Mouse (Mus musculus) liver, adult 2 months (tissue): ENCODE results near the gene Nptxr. TPM values are rescaled to one million over a fixed set of nuclear protein-coding genes. Genes with fewer than 3 reads are reported as not detected.
A peak's percentile ranks its signal among the peaks of the same experiment; 100 is the strongest.

Experiments used
- DNase-seq: peaks from one replicate; pipeline ENCODE4 v3.0.0-alpha.2; 2011; ENCODE audit warnings: low read depth, low spot score; ENCODE audit errors: extremely low read depth
- H3K27ac ChIP-seq: fragments of 200-500 bp; replicated peaks from 2 replicates; pipeline ENCODE4 v1.5.1; 2012; ENCODE audit warnings: low read depth, mild to moderate bottlenecking, control low read depth, inconsistent platforms, low read length; ENCODE audit not compliant: insufficient read depth
- H3K27me3 ChIP-seq: fragments of 200-500 bp; 2 replicates; pipeline ENCODE4 v1.6.1; 2012; ENCODE audit warnings: mild to moderate bottlenecking, moderate library complexity, low read length, inconsistent platforms; ENCODE audit not compliant: control insufficient read depth, insufficient read depth
- H3K36me3 ChIP-seq: fragments of 200-500 bp; 2 replicates; pipeline ENCODE4 v1.6.1; 2012; ENCODE audit warnings: low read length, inconsistent platforms; ENCODE audit not compliant: control insufficient read depth, insufficient read depth
- H3K4me1 ChIP-seq: fragments of 200-500 bp; 2 replicates; pipeline ENCODE4 v1.6.1; 2011; ENCODE audit warnings: low read length; ENCODE audit not compliant: control insufficient read depth, insufficient read depth
- H3K4me3 ChIP-seq: fragments of 200-500 bp; 2 replicates; pipeline ENCODE4 v1.5.1; 2011; ENCODE audit warnings: low read depth, mild to moderate bottlenecking, control low read depth, low read length, moderate library complexity; ENCODE audit not compliant: insufficient read depth
- H3K79me2 ChIP-seq: fragments of 200-500 bp; 2 replicates; pipeline ENCODE4 v1.6.1; 2012; ENCODE audit warnings: inconsistent platforms, mild to moderate bottlenecking, low read length, moderate library complexity; ENCODE audit not compliant: control insufficient read depth, insufficient read depth
- H3K9ac ChIP-seq: fragments of 200-500 bp; 2 replicates; pipeline ENCODE4 v1.6.1; 2012; ENCODE audit warnings: low read depth, mild to moderate bottlenecking, control low read depth, inconsistent platforms, low read length
- CTCF ChIP-seq: fragments of 200-500 bp; IDR thresholded peaks from 2 replicates; pipeline ENCODE4 v1.5.1; 2011; ENCODE audit warnings: low read depth, low read length, control low read depth
- POLR2A ChIP-seq: fragments of 200-500 bp; IDR thresholded peaks from 2 replicates; pipeline ENCODE4 v1.6.1; 2011; ENCODE audit warnings: low read length, control low read depth; ENCODE audit not compliant: insufficient read depth; ENCODE audit errors: extremely low read depth
- WGBS: fragments of 180-500 bp; shearing (Covaris S2); methylation state at CpG from one replicate; pipeline ENCODE4 v1.1.7; 2018; 5-methylcytosine and 5-hydroxymethylcytosine counted together
- polyA plus RNA-seq: library from polyadenylated mRNA; depleted of rRNA; stranded (reverse); fragments of >200 nt; gene quantifications from 2 replicates; pipeline ENCODE4 v1.2.3, GENCODE M21; 2012
- total RNA-seq: library from RNA; depleted of rRNA; stranded (reverse); fragments of >200 nt; gene quantifications from 2 replicates; pipeline ENCODE4 v1.2.3, GENCODE M21; 2014

Gene Nptxr
- total and polyA plus RNA-seq, 2 experiments: 0.09 to 0.11 TPM

GRCm38 (mm10) chr15:79803533-79804351 lies 824 bp downstream of the Nptxr start:
- peak overlapping the region; percentile 12 for H3K9ac ChIP-seq
- 6% methylated on average over 77 of the region's 81 CpGs for WGBS
- H3K4me3 ChIP-seq: peak overlapping the region; percentile 58
- TF ChIP-seq POLR2A (no peak), CTCF (no peak)
- no peaks in the 10 kb centered on the region for H3K36me3 ChIP-seq
- DNase-seq: no peak
- no peak overlapping the region for H3K27ac ChIP-seq
- H3K27me3 ChIP-seq: peaks cover 17% of the 10 kb centered on the region
- no peaks in the 10 kb centered on the region for H3K4me1 ChIP-seq
- H3K79me2 ChIP-seq: no peaks in the 10 kb centered on the region

DNA sequence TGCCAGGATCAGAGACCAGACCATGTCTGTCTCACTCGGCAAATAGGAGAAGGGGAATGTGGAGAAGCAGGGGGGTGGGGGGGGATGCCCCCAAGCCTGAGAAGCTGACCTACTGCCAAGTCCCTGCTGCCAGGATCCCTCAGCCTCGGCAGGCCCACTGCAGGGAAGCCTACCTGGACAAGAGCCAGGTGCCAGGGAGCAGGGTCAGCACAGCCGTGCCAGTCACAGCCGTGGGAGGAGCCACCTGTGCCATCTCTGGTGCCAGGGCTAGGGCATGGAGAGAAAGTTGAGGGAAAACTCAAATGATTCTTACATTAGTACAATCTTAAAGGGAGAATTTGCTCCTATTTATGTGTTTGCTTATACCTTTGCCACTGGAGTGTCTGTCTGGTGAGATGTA lies 2.3 kb downstream of the Nptxr start:
- no peak for TF ChIP-seq POLR2A
- TF ChIP-seq CTCF: no peak
- no peaks in the 10 kb centered on the region for H3K79me2 ChIP-seq
- WGBS: 67% methylated on average over 4 of the region's 4 CpGs
- no peak for DNase-seq
- H3K9ac ChIP-seq: no peak overlapping the region
- no peak overlapping the region for H3K27ac ChIP-seq
- no peaks in the 10 kb centered on the region for H3K4me1 ChIP-seq
- H3K4me3 ChIP-seq: no peak overlapping the region
- H3K36me3 ChIP-seq: no peaks in the 10 kb centered on the region
- peaks cover 17% of the 10 kb centered on the region for H3K27me3 ChIP-seq

DNA sequence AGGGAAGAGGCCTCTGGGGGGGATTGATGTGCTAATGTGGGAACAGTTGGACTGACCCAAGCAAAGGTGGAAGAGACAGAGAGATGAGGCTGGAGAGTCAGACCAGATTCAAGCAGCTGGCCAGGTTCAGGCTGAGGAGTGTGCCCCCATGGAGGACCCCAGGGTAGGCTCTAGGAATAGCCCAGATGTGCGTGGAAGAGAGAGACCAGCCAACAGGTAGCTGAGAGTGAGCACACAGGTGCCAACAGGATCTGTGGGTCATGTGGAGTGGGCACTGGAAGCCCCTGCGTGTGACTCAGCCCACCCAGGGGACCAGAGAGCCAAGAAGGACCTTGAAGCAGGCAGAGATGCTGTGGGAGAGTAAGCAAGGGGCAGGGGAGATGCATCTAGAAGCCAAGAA lies 2.9 kb downstream of the Nptxr start:
- WGBS: 67% methylated on average over 2 of the region's 2 CpGs
- DNase-seq: no peak
- Histone ChIP-seq H3K9ac (no peak overlapping the region), H3K4me3 (no peak overlapping the region), H3K27ac (no peak overlapping the region), H3K79me2 (no peaks in the 10 kb centered on the region), H3K27me3 (peaks cover 17% of the 10 kb centered on the region), H3K36me3 (no peaks in the 10 kb centered on the region), H3K4me1 (no peaks in the 10 kb centered on the region)
- no peak for TF ChIP-seq CTCF
- TF ChIP-seq POLR2A: no peak

GRCm38 (mm10) chr15:79800701-79801100 lies 3.9 kb downstream of the Nptxr start:
- DNase-seq: no peak
- H3K79me2 ChIP-seq: no peaks in the 10 kb centered on the region
- peaks cover 17% of the 10 kb centered on the region for H3K27me3 ChIP-seq
- no peaks in the 10 kb centered on the region for H3K4me1 ChIP-seq
- no peak overlapping the region for H3K9ac ChIP-seq
- no peak overlapping the region for H3K27ac ChIP-seq
- no peaks in the 10 kb centered on the region for H3K36me3 ChIP-seq
- no peak overlapping the region for H3K4me3 ChIP-seq
- 62% methylated on average over 11 of the region's 11 CpGs for WGBS
- TF ChIP-seq POLR2A (no peak), CTCF (no peak)

- Histone ChIP-seq H3K27ac (no peak overlapping the region), H3K36me3 (no peaks in the 10 kb centered on the region), H3K4me3 (no peak overlapping the region), H3K9ac (no peak overlapping the region), H3K27me3 (peaks cover 4% of the 10 kb centered on the region), H3K4me1 (no peaks in the 10 kb centered on the region), H3K79me2 (no peaks in the 10 kb centered on the region)
- DNase-seq: no peak
- no peak for TF ChIP-seq CTCF
- no peak for TF ChIP-seq POLR2A
- WGBS: 86% methylated on average over 10 of the region's 10 CpGs
Observed at GRCm38 (mm10) chr15:79798591-79798990, 6.0 kb downstream of the Nptxr start.

DNA sequence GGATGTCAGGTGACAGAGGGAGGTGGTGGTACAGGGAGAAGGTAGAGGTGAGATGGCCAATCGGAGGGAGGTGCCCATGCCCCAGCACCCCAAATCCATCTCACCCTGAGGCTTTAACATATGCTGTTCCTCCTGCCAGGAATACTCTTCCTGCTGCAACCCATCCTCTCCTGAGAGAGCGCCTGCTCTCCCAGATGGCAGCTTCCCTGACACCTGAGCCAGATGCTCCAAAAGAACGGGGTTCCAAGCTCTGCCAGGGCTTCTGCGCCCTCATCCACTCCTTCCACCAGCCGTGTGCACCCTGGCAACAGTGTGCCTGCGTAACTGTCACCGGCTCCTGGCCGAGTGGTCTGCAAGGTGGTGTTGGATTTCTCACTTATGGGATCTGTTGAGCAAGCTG lies 6.9 kb downstream of the Nptxr start:
- WGBS: 87% methylated on average over 8 of the region's 8 CpGs
- Histone ChIP-seq H3K27ac (no peak overlapping the region), H3K79me2 (no peaks in the 10 kb centered on the region), H3K4me3 (no peak overlapping the region), H3K27me3 (peaks cover 3% of the 10 kb centered on the region; the same call in 1 of the 2 replicates), H3K9ac (no peak overlapping the region), H3K4me1 (no peaks in the 10 kb centered on the region), H3K36me3 (no peaks in the 10 kb centered on the region)
- no peak for TF ChIP-seq POLR2A
- TF ChIP-seq CTCF: no peak
- DNase-seq: no peak
